Mouse (Mus musculus) ES-E14 (cell line): ENCODE data around the gene Klhl7. TPM values are rescaled to one million over a fixed set of nuclear protein-coding genes. Genes with fewer than 3 reads are reported as not detected.

Experiments used
- DNase-seq: peaks from one replicate; pipeline ENCODE4 v3.0.0-alpha.2; 2013; ENCODE audit warnings: low read depth, low spot score
- H3K27ac ChIP-seq: 2 replicates; pipeline ENCODE4 v1.5.1; 2012; ENCODE audit warnings: low read depth, mild to moderate bottlenecking, low read length, moderate library complexity, mixed read lengths; ENCODE audit not compliant: poor library complexity, insufficient read depth, severe bottlenecking
- H3K36me3 ChIP-seq: 2 replicates; pipeline ENCODE4 v1.6.1; 2012; ENCODE audit warnings: mild to moderate bottlenecking, low read length, moderate library complexity, mixed read lengths; ENCODE audit not compliant: control insufficient read depth, poor library complexity, insufficient read depth, severe bottlenecking
- H3K4me1 ChIP-seq, 2 experiments: fragments of 150-350 bp in 1 of 2; sonication (generic) in 1 of 2; 2 replicates each; pipeline ENCODE4 v1.6.1; 2012; ENCODE audit warnings: low read length in 2 of 2, mild to moderate bottlenecking in 1 of 2, mixed read lengths in 1 of 2; ENCODE audit not compliant: control insufficient read depth in 2 of 2, insufficient read depth in 2 of 2, poor library complexity in 1 of 2
- H3K4me3 ChIP-seq, 2 experiments: fragments of 150-350 bp in 1 of 2; sonication (generic) in 1 of 2; 2 replicates each; pipeline ENCODE4 v1.5.1; 2012; ENCODE audit warnings: low read length in 2 of 2, low read depth in 1 of 2, mild to moderate bottlenecking in 1 of 2, mixed read lengths in 1 of 2; ENCODE audit not compliant: insufficient read depth in 1 of 2, poor library complexity in 1 of 2, severe bottlenecking in 1 of 2
- H3K9ac ChIP-seq: 2 replicates; pipeline ENCODE4 v1.6.1; 2012; ENCODE audit warnings: low read depth, mild to moderate bottlenecking, low read length, mixed read lengths; ENCODE audit not compliant: poor library complexity, insufficient read depth, severe bottlenecking
- H3K9me3 ChIP-seq: fragments of 150-350 bp; sonication (generic); 2 replicates; pipeline ENCODE4 v1.6.1; 2012; ENCODE audit warnings: low read depth, mild to moderate bottlenecking, low read length; ENCODE audit not compliant: control insufficient read depth, insufficient read depth
- CHD2 ChIP-seq: IDR thresholded peaks from 2 replicates; pipeline ENCODE4 v1.6.1; 2014; ENCODE audit warnings: mild to moderate bottlenecking, low read depth, low read length, inconsistent platforms
- HCFC1 ChIP-seq: IDR thresholded peaks from 2 replicates; pipeline ENCODE4 v1.6.1; 2012; ENCODE audit warnings: low read length, inconsistent platforms, borderline replicate concordance; ENCODE audit not compliant: insufficient read depth
- MAFK ChIP-seq: IDR thresholded peaks from 2 replicates; pipeline ENCODE4 v1.6.1; 2014; ENCODE audit warnings: mild to moderate bottlenecking, low read depth, low read length, inconsistent platforms; ENCODE audit not compliant: insufficient read depth
- ZC3H11A ChIP-seq: IDR thresholded peaks from 2 replicates; pipeline ENCODE4 v1.6.1; 2012; ENCODE audit warnings: low read depth, mild to moderate bottlenecking, inconsistent platforms, low read length, borderline replicate concordance
- ZNF384 ChIP-seq: IDR thresholded peaks from 2 replicates; pipeline ENCODE4 v1.6.1; 2012; ENCODE audit warnings: low read depth, low read length, inconsistent platforms
- in situ Hi-C, 2 experiments: fragments of 600-800 bp; cut with MboI; formaldehyde crosslinking; loops; one replicate each; pipeline ENCODE4 v1.15.1; 2025; ENCODE audit warnings: low sequenced_read_pairs in 2 of 2, inconsistent platforms in 1 of 2; ENCODE audit not compliant: unreplicated experiment in 2 of 2
- total RNA-seq: library from RNA; depleted of rRNA; stranded (reverse); fragments of 300-350 nt; gene quantifications from 2 replicates; pipeline ENCODE4 v1.2.3, GENCODE M21; 2012; rRNA removed

The Klhl7 gene
- 24.4 and 30.5 TPM in 2 replicates for total RNA-seq

DNA sequence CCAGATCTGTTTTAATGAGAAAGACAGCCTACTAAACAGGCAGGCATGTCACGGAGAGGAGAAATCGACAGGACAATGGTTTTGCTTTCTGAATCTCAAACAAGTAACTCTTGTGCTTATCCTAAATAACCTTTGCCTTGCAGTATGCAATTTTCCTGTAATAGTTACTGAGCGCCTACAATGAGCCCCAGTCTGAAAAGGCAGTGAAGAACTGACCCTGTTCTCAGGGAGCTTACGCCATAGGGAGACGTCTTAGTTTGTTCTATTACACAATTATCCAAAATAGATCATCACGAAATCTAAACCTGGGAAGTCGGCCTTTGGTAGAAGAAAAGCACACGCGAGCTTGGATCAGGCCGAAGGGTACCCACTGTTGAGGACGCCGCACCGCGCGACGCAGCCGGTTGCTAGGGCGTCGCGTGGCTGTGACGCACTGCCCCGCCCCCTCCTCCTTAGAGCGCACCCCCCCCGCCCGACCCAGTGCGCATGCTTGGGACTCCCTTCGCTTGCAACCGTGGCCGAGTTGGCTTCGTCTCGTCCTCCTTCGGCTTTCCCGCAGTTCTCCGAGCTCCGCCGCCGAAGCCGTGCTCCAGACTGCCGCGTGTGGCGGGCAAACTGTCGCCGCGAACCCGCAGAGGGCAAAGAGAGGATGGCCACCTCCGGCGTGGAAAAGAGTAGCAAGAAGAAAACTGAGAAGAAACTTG is at the start of gene Klhl7:
Gene Klhl7 (plus strand): TSS at position 500 of the 704 bp plus-strand sequence.
- Histone ChIP-seq H3K9ac (peak within 1 kb of the TSS; percentile 90), H3K36me3 (no peaks in the 10 kb centered on the region), H3K27ac (peak within 1 kb of the TSS; percentile 61), H3K4me1 (peaks cover 2 to 6% of the 10 kb centered on the region in 2 experiments; a peak in 2 of 4 replicates), H3K9me3 (no peaks in the 10 kb centered on the region), H3K4me3 (peak within 1 kb of the TSS; percentile 87 to 91)
- TF ChIP-seq CHD2 (no peak), HCFC1 (peak; percentile 76)
- peak; percentile 77 for DNase-seq
- in situ Hi-C loops = no loop called here

GRCm38 (mm10) chr5:24051755-24052675 is 48.4 kb upstream of the Klhl7 start:
- Histone ChIP-seq H3K36me3 (no peaks in the 10 kb centered on the region), H3K27ac (no peak overlapping the region), H3K4me1 (peaks cover 0 to 3% of the 10 kb centered on the region in 2 experiments; a peak in 1 of 4 replicates), H3K4me3 (no peak overlapping the region; a peak in 1 of 4 replicates), H3K9ac (peak overlapping the region; percentile 42; the same call in 1 of the 2 replicates), H3K9me3 (no peaks in the 10 kb centered on the region)
- TF ChIP-seq MAFK (no peak), ZNF384 (no peak), ZC3H11A (no peak), HCFC1 (no peak), CHD2 (no peak)
- in situ Hi-C loops = no loop called here
- DNase-seq = no peak

DNA sequence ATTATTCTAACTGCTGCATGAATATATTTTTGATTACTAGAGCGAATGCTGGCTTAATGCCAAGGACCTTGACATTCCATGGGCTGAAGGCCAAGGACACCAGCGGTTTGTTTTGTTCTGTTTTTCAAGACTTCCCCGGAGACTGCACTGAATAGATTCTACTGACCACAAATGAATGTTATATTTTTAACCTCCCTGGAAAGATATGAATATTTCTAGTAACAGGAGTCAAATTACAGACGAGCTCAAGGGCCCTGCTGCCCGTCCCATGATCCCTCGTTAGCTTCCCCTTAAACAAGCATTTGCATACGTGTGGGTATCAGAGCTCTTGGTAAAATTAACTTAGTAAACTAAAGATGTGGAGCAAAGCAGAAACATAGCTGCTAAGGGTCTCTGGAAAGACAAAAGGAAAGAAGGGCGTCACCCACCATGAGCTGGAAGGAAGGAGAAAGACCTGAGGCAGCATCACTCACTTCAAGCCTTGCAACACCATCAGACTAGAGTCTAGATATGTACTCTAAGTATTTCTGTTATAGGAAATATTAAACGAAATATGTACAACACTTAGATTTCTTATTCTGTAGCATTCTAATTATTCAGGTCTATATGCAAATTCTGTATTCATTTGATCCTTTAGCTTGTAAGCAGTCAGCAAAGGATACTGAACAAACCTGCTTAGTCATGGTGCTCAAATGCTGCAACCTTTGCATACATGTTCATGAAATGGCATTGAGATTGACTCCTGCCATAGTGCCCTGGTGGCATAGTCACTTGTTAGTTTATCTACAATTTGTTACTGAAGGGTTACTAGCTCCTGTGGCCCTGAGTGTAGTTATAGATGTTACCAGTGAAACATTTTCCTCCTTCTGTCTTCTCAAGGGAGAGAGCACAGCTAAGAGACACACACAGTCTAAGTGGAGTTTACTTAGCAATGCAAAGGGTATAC is 46.9 kb upstream of the Klhl7 start:
- no peak for DNase-seq
- TF ChIP-seq MAFK (no peak), CHD2 (no peak), HCFC1 (no peak), ZC3H11A (no peak), ZNF384 (no peak)
- Histone ChIP-seq H3K36me3 (no peaks in the 10 kb centered on the region), H3K4me1 (peaks cover 0 to 3% of the 10 kb centered on the region in 2 experiments; a peak in 1 of 4 replicates), H3K4me3 (no peak overlapping the region), H3K9ac (no peak overlapping the region), H3K27ac (no peak overlapping the region), H3K9me3 (no peaks in the 10 kb centered on the region)
- in situ Hi-C loops = no loop called here

DNA sequence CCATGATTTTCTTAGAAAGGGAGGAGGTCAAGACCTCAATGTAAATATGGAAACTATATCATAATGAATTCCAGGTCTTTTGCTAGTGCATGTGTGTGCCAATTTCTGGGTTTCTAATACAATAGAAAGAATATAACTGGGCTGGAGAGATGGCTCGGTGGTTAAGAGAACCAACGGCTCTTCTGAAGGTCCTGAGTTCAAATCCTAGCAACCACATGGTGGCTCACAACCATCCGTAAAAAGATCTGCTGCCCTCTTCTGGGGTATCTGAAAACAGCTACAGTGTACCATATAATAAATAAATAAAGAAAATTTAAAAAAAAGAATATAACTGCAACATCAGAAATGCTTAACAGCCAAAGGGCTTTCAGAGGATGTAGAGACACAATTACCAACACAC is 46.0 kb upstream of the Klhl7 start:
- TF ChIP-seq ZC3H11A (no peak), HCFC1 (no peak), CHD2 (no peak), MAFK (no peak), ZNF384 (no peak)
- Histone ChIP-seq H3K4me1 (peaks cover 0 to 3% of the 10 kb centered on the region in 2 experiments; a peak in 1 of 4 replicates), H3K9ac (no peak overlapping the region), H3K27ac (no peak overlapping the region), H3K4me3 (no peak overlapping the region), H3K9me3 (no peaks in the 10 kb centered on the region), H3K36me3 (no peaks in the 10 kb centered on the region)
- in situ Hi-C loops = no loop called here
- no peak for DNase-seq
